ENCODE assay signal across 8 mouse cellular contexts in the genomic region with DNA sequence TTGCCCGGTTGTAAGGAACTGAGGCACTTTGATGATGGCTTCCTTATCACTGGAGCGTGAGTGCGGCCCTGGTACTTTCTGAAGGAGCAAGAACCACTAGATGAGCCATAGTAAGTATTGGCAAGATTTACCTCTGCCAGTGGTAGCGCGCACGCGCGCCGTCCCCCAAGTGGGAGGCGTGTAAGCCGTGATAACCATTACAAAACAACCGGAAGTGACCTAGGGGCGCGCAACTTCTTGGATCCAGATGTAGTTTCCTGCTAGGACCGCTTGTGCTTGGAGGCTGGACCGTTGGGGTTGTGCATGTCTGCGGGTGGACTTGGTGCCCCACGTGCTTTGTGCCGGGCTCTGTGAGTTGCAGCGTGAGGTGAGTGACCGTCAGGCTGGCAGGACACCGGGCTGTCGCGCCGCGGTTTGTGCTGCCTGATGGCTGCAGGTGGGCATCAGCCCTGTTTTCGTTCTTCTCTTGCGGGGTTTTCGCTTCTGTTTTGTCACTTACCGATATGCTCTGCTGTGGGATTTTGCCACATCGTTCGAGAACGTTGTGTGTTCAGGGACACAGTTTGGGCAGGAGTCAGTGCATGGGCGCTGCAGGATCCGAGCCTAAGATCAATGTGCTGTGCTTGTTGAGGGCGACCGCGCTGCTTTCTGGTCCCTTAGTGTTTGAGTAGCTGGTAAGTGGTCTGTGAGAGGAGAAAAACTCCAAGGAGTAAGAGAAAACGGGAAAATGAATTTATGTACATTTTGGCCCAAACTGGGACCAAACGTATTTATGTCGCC. TPM values are rescaled to one million over a fixed set of nuclear protein-coding genes. Genes with fewer than 3 reads are reported as not detected.
A peak's percentile ranks its signal among the peaks of the same experiment; 100 is the strongest.
DNase-seq lines count a peak whose midpoint lies in the region; ATAC-seq and TF ChIP-seq lines count a peak whose summit lies in the region.

2610021A01Rik (plus strand) TSS at position 197 of the 780 bp plus-strand sequence.

- no peak for TF ChIP-seq CTCF in lung, adult 2 months (IDR thresholded peaks at IDR 0.05; ENCODE audit: insufficient read depth, low read length)

- H3K27me3 ChIP-seq in forebrain, embryonic 15.5 days: no peaks in the 10 kb centered on the region

- peak within 1 kb of the TSS; percentile 76 to 97 for H3K4me3 ChIP-seq in ES-E14 (ENCODE audit: insufficient read depth in 1 of 2, low read depth in 1 of 2, low read length in 2 of 2, poor library complexity in 1 of 2, severe bottlenecking in 1 of 2)
- H3K4me3 ChIP-seq in forebrain, embryonic 15.5 days: peak within 1 kb of the TSS; percentile 73
- peak within 1 kb of the TSS; percentile 63 for H3K4me3 ChIP-seq in lung, adult 2 months (replicated peaks; ENCODE audit: extremely low read depth, low read depth, low read length)

- in situ Hi-C loops in ES-E14 (cut with MboI; ENCODE audit: low sequenced_read_pairs in 2 of 2, unreplicated experiment in 2 of 2): no loop called here

- TF ChIP-seq POLR2A in lung, adult 2 months (IDR thresholded peaks at IDR 0.05; ENCODE audit: borderline replicate concordance, extremely low read depth, low read depth, low read length): 0 out of 2 replicates have a peak, but pooled peaks have one; percentile 34

- DNase-seq in ES-E14 (ENCODE audit: low read depth, low spot score): peak; percentile 83
- DNase-seq in cerebellum, adult 11-12 months: peak; percentile 89
- peak; percentile 85 for DNase-seq in heart, postnatal 25 days (ENCODE audit: low spot score)
- DNase-seq in layer of hippocampus, adult 18-20 months (ENCODE audit: low spot score in 2 of 2): peak; percentile 86 to 96
- peak; percentile 84 for DNase-seq in lung, adult 2 months
- DNase-seq in thymus, adult 18-20 months: peak; percentile 74 to 85

- peak within 1 kb of the TSS; percentile 93 for H3K9ac ChIP-seq in ES-E14 (ENCODE audit: insufficient read depth, low read depth, low read length, poor library complexity, severe bottlenecking)
- H3K9ac ChIP-seq in forebrain, embryonic 15.5 days (replicated peaks): peak within 1 kb of the TSS; percentile 67

- H3K4me1 ChIP-seq in ES-E14 (ENCODE audit: control insufficient read depth in 2 of 2, insufficient read depth in 2 of 2, low read length in 2 of 2, poor library complexity in 1 of 2): peaks cover 2 to 5% of the 10 kb centered on the region in 2 experiments; a peak in 2 of 4 replicates
- H3K4me1 ChIP-seq in forebrain, embryonic 15.5 days: peaks cover 20% of the 10 kb centered on the region
- H3K4me1 ChIP-seq in lung, adult 2 months (ENCODE audit: control insufficient read depth, insufficient read depth, low read length): no peaks in the 10 kb centered on the region

- intact Hi-C loops in heart, postnatal 25 days (cut with DNase I): loop anchor here (5.0 to 10.0 kb wide), 3 partner anchors 33 to 906 kb away; partner anchors contain the start of genes Zfp141 and Zfp788

- ATAC-seq in forebrain, embryonic 15.5 days (replicated peaks): peak; percentile 98
- peak; percentile 97 for ATAC-seq in neutrophil, adult 5-6 weeks (ENCODE audit: extremely low read depth, insufficient number of reproducible peaks, low FRiP score, poor library complexity, severe bottlenecking)

- no peaks in the 10 kb centered on the region for H3K9me3 ChIP-seq in ES-E14 (ENCODE audit: control insufficient read depth, insufficient read depth, low read depth, low read length)
- no peaks in the 10 kb centered on the region for H3K9me3 ChIP-seq in forebrain, embryonic 15.5 days

- no peaks in the 10 kb centered on the region for H3K36me3 ChIP-seq in ES-E14 (ENCODE audit: control insufficient read depth, insufficient read depth, low read length, poor library complexity, severe bottlenecking)
- no peaks in the 10 kb centered on the region for H3K36me3 ChIP-seq in forebrain, embryonic 15.5 days

- peak within 1 kb of the TSS; percentile 68 for H3K27ac ChIP-seq in ES-E14 (ENCODE audit: insufficient read depth, low read depth, low read length, poor library complexity, severe bottlenecking)
- peak within 1 kb of the TSS; percentile 67 for H3K27ac ChIP-seq in forebrain, embryonic 15.5 days (replicated peaks)

- WGBS in forebrain, embryonic 15.5 days: under 1% methylated on average over 41 of the region's 41 CpGs
- under 1% methylated on average over 41 of the region's 41 CpGs for WGBS in lung, adult 2 months

- H3K4me2 ChIP-seq in forebrain, embryonic 15.5 days (replicated peaks): peak within 1 kb of the TSS; percentile 80

TF ChIP-seq in ES-E14, 5 proteins besides CTCF, POLR2A, EP300 and RAD21:
- TF ChIP-seq ZNF384 (IDR thresholded peaks at IDR 0.05; ENCODE audit: low read depth, low read length): no peak
- peak; percentile 74; the same call in 1 of the 2 replicates for TF ChIP-seq HCFC1 (IDR thresholded peaks at IDR 0.05; ENCODE audit: borderline replicate concordance, insufficient read depth, low read length)

RNA-seq across cellular contexts. Expression of gene 2610021A01Rik, which starts in this region (rescaled TPM):
- 50.6 and 53.6 TPM in 2 replicates for total RNA-seq in ES-E14 (2012; rRNA removed)
- polyA plus RNA-seq in forebrain, embryonic 15.5 days (2015; fragmentation: Nextera tagmentation; extraction: Ambion mirVana): 16.9 and 19.3 TPM in 2 replicates
- 10 to 100 TPM; 10.2 to 10.8 TPM for total RNA-seq in heart, postnatal 25 days (2021)
- 10 to 100 TPM; 36.3 to 37.0 TPM for total RNA-seq in layer of hippocampus, adult 18-20 months (2021)
- polyA plus RNA-seq in lung, adult 2 months (2012; rRNA removed): 1.8 and 4.3 TPM in 2 replicates
- 21.1 and 22.7 TPM in 2 replicates for total RNA-seq in neutrophil, adult 5-6 weeks (2017)

Comparison
In these comparisons a context has a peak if more than half of its experiments do, and no peak if none do; other contexts are left out.
1. Peak in every context shown above with its lines: DNase-seq, ATAC-seq, H3K4me3 ChIP-seq and H3K27ac ChIP-seq.